Mouse (Mus musculus): ENCODE measurements around the gene Olfr1289.

Olfr1289 gene

DNA sequence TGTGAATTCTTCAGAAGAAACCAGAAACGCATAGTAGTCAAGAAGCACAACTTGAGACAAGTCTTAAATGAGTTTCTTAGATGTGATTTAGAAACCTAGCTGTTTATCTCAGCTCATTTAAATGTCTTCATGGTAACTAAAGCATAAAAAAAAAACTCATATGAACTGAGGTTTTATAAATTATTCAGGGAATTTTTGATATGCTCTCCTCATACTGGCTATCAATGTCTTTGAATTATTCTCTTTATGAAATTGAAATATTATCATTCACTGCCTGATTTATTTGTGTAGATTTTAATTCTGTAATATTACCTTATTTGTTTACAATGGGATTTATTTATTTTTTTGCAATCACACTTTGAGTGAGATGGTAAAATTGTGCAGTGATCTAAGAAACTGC is at the start of gene Olfr1289:
Olfr1289 (plus strand) TSS at position 301 of the 400 bp plus-strand sequence.
- no peak for DNase-seq (ENCODE audit: low read depth)

DNA sequence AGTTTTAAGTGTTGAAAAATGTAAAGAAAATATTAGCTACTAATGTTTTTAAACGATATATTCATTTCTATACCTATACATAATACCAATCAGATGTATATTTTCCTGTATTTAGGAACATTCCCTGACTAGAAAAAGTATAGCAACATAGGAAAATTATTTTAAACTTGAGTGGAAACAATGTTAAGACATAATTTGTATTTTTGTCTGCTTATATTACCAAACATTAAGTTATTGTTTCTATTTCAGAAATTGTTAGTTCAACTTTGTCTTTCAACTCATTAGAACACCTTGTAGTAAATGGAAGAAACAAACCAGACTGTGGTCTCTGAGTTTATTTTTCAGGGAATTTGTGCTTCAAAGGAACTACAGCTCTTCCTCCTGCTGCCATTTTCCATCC is 31.8 kb upstream of the Olfr1289 start, which contains the start of gene Olfr1287:
Olfr1287 (plus strand) TSS at position 301 of the 400 bp plus-strand sequence.
- DNase-seq (ENCODE audit: low read depth) = no peak

DNA sequence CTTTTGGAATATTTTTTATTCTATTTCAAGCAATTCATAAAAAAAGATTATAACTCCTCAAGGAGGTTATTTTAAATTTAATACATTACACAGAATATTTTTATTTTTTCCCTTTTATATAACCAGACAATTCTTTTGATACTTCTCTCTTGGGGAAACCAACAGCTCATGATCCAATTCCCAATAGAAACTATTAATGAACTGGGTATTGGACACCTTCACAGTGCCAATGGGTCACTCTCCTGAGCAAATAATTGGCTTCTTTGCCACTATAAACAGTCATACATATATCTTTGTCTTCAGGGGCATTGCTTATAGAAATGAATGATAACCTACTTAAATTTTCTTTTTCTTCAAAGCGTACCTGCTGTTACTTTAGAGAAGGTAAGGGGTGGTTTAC is 6.8 kb upstream of the Olfr1289 start, which contains the start of gene Olfr1288:
Olfr1288 (plus strand) TSS at position 301 of the 400 bp plus-strand sequence.
- DNase-seq (ENCODE audit: low read depth) = no peak

DNA sequence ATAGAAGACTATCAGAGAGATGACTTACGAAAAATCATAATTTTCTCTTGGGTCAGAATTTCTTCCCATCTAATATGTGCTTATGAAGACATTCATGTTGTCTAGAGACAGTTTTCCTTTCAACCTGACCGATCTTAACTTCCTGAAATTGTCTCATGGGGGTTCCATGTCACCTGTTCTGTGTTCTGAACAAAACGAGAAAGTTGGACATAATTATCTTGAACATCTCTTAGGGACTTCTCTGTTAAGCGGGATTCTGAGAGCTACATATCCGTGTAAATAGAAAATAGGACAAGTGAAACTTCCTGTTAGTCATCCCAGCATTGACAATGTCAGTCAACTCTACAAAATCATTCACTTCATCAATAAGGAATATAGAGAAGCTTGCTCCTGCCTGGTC is 13.1 kb downstream of the Olfr1289 start, which contains the start of gene Olfr1290:
Olfr1290 (minus strand) TSS at position 101 of the 400 bp plus-strand sequence.
- DNase-seq (ENCODE audit: low read depth) = no peak

DNA sequence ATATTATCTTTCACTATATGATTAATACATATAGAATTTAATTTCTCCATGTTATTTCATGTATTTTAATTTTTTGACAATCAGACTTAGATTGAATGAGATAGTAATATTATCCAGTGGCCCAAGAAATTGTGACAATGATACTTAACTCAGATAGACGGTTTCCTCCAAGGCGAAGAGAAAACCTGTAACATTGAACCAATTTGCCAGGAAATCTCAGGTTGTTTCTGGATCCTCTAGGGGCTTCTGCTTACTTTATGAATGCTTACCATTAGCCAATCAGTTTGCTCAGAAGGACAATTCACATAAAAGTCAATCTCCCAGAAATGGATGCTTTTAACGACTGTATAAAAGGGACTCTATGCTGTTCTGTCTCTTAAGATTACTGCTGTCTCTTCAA is 16.3 kb downstream of the Olfr1289 start, which contains the start of gene Olfr1291-ps1:
Olfr1291-ps1 (plus strand) TSS at position 301 of the 400 bp plus-strand sequence.
- no peak for DNase-seq (ENCODE audit: low read depth)

DNA sequence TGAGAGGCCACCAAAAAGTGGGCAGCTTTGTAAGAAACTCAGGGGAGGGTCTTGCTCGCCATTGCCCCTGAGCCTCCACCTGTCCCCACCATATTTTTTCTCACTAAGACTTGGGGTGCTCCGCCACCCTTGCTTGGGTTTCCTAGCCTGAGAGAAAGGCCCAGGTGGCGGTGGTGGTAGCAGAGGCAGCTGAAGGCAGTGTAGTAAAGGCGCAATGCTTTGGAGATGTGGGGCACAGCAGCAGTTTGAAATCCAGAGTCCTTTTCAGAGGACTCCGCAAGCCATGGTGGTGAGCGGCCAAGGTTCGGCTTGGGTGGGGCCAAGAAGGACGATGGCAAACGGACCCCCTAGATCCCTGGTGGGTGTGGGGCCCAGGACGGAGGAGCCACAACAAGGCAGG is 36.8 kb downstream of the Olfr1289 start:
- no peak for DNase-seq (ENCODE audit: low read depth)

DNA sequence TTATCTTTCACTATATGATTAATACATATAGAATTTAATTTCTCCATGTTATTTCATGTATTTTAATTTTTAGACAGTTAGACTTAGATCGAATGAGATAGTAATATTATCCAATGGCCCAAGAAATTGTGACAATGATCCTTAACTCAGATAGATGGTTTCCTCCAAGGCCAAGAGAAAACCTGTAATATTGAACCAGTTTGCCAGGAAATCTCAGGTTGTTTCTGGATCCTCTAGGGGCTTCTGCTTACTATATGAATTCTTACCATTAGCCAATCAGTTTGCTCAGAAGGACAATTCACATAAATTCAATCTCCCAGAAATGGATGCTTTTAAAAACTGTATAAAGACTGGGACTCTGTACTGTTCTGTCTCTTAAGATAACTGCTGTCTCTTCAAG is 44.3 kb downstream of the Olfr1289 start, which contains the start of gene Olfr1293-ps:
Olfr1293-ps (plus strand) TSS at position 301 of the 400 bp plus-strand sequence.
- DNase-seq (ENCODE audit: low read depth) = no peak
